Mouse (Mus musculus) heart, postnatal 0 days (tissue): ENCODE results near the gene Coa7. TPM values are rescaled to one million over a fixed set of nuclear protein-coding genes. Genes with fewer than 3 reads are reported as not detected.

Experiments
- ATAC-seq: fragments of 200-750 bp; cut with Nextera tagmentation; 2 replicates; pipeline ENCODE4 v1.8.0; 2017; ENCODE audit warnings: low read depth, moderate number of reproducible peaks, moderate library complexity; ENCODE audit not compliant: insufficient read depth
- DNase-seq: peaks from one replicate; pipeline ENCODE4 v3.0.0-alpha.2; 2016; ENCODE audit warnings: low spot score
- H3K27ac ChIP-seq: fragments of 300-500 bp; sonication (generic); 2 replicates; pipeline ENCODE4 v1.5.1; 2014; ENCODE audit warnings: low read depth, mild to moderate bottlenecking
- H3K27me3 ChIP-seq: fragments of 300-500 bp; sonication (generic); 2 replicates; pipeline ENCODE4 v1.6.1; 2014; ENCODE audit warnings: low read length, mixed read lengths; ENCODE audit not compliant: control insufficient read depth, insufficient read depth
- H3K36me3 ChIP-seq: fragments of 300-500 bp; sonication (generic); replicated peaks from 2 replicates; pipeline ENCODE4 v1.6.1; 2014; ENCODE audit warnings: low read length, mixed read lengths; ENCODE audit not compliant: control insufficient read depth, insufficient read depth
- H3K4me1 ChIP-seq: fragments of 300-500 bp; sonication (generic); 2 replicates; pipeline ENCODE4 v1.6.1; 2014; ENCODE audit warnings: antibody characterized with exemption; ENCODE audit not compliant: control insufficient read depth, insufficient read depth
- H3K4me2 ChIP-seq: fragments of 300-500 bp; sonication (generic); 2 replicates; pipeline ENCODE4 v1.6.1; 2014; ENCODE audit warnings: low read depth, mild to moderate bottlenecking, low read length, moderate library complexity
- H3K4me3 ChIP-seq: fragments of 300-500 bp; sonication (generic); 2 replicates; pipeline ENCODE4 v1.5.1; 2014; ENCODE audit warnings: low read depth, low read length
- H3K9ac ChIP-seq: fragments of 300-500 bp; sonication (generic); replicated peaks from 2 replicates; pipeline ENCODE4 v1.6.1; 2014; ENCODE audit warnings: low read depth, low read length, mixed read lengths
- H3K9me3 ChIP-seq: fragments of 300-500 bp; sonication (generic); replicated peaks from 2 replicates; pipeline ENCODE4 v1.6.1; 2016; ENCODE audit warnings: low read length; ENCODE audit not compliant: control insufficient read depth
- CTCF ChIP-seq: IDR thresholded peaks from 2 replicates; pipeline ENCODE4 v1.5.1; 2016; ENCODE audit warnings: antibody characterized with exemption, control low read depth, low read depth
- EP300 ChIP-seq: IDR thresholded peaks from 2 replicates; pipeline ENCODE4 v1.6.1; 2016; ENCODE audit warnings: antibody characterized with exemption, low read depth
- WGBS: fragments of 180-500 bp; shearing (Covaris S2); extraction: QIAGEN DNeasy Blood & Tissue Kit; methylation state at CpG from one replicate; pipeline ENCODE4 v1.1.7; 2014; 5-methylcytosine and 5-hydroxymethylcytosine counted together
- polyA plus RNA-seq: library from polyadenylated mRNA; unstranded; fragments of >200 nt; fragmentation: Nextera tagmentation; extraction: Ambion mirVana; gene quantifications from 2 replicates; pipeline ENCODE4 v1.2.1, GENCODE M21; 2015
- total RNA-seq: library from RNA; depleted of rRNA; stranded (reverse); fragments of >200 nt; gene quantifications from 2 replicates; pipeline ENCODE4 v1.2.3, GENCODE M21; 2014; ENCODE audit warnings: low replicate concordance

The Coa7 gene
- total and polyA plus RNA-seq, 2 experiments from 2014 or later, result 26.0 to 61.7 TPM

DNA sequence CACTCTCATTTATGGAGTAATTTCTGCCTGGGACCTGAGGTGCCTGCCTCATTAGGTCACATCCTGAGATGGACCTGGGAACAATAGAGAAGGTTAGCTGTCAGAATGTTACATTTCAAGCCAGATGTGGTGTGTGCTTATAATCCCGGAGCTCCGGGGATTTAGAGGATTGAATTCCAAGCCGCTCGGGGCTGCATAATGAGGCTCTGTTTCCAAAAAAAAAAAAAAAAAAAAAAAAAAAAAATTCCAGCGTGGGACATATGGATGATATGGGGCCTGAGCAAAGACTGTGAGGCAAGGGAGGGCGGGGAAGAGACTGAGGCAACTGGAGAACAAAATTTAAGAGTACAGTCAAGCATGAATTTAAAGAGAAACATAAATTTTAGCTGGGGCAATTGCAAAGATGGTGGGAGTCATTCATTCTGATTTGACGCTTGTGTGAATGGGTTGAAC lies 16.7 kb downstream of the Coa7 start:
- H3K27me3 ChIP-seq, result no peaks in the 10 kb centered on the region
- H3K4me1 ChIP-seq, result peaks cover 17% of the 10 kb centered on the region
- 44% methylated on average over 7 of the region's 7 CpGs for WGBS
- ATAC-seq (0 out of 2 replicates have a peak, but pooled peaks have one; percentile 24), DNase-seq (no peak)
- no peaks in the 10 kb centered on the region for H3K9me3 ChIP-seq
- H3K9ac ChIP-seq, result no peak overlapping the region
- H3K4me2 ChIP-seq, result no peak overlapping the region
- peak overlapping the region; percentile 39; the same call in 1 of the 2 replicates for H3K27ac ChIP-seq
- H3K4me3 ChIP-seq, result no peak overlapping the region
- TF ChIP-seq EP300 (no peak), CTCF (no peak)
- 0 out of 2 replicates have a peak, but pooled peaks cover 6% of the 10 kb centered on the region for H3K36me3 ChIP-seq

DNA sequence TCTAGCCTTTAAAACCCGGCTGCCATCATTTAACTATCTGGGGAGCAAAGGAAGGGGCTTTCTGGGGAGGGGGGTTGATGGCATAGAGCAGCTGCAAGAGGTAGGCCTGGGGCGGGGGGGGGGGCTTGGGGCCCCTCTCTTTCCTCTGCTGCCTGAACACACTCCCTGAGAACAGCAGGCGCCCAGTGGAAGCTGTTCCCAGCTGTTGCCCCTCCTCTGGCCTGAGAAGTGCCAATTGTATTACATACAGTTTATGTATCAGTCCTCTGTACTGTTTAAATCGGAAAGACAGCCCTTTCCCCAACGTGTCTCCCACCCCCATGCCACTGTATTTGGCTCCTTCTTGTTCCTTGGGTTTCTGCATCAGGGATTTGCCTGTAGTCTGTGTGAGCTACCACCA lies 17.9 kb downstream of the Coa7 start:
- 60% methylated on average over 5 of the region's 5 CpGs for WGBS
- H3K27ac ChIP-seq, result no peak overlapping the region
- DNase-seq, result no peak
- H3K9ac ChIP-seq, result no peak overlapping the region
- peaks cover 29% of the 10 kb centered on the region for H3K4me1 ChIP-seq
- ATAC-seq, result no peak
- H3K9me3 ChIP-seq, result no peaks in the 10 kb centered on the region
- no peaks in the 10 kb centered on the region for H3K27me3 ChIP-seq
- no peak for TF ChIP-seq EP300
- TF ChIP-seq CTCF, result no peak
- H3K36me3 ChIP-seq, result no peaks in the 10 kb centered on the region
- no peak overlapping the region for H3K4me3 ChIP-seq
- no peak overlapping the region for H3K4me2 ChIP-seq

DNA sequence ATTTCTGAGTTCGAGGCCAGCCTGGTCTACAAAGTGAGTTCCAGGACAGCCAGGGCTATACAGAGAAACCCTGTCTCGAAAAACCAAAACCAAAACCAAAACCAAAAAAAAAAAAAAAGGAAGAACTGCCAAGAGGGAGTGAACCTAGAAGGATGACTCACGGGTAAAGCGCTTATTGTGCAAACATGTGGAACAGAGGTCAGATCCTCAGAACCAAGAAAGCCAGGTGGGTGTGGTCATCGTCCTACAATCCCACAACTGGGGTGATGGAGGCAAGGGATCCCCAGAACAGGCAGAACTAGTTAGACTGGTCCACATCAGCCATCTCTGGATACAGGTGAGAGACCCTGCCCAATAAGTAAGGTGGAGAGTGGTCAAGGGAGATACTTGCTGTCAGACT lies 19.2 kb downstream of the Coa7 start:
- ATAC-seq (no peak), DNase-seq (no peak)
- Histone ChIP-seq H3K4me3 (no peak overlapping the region), H3K27ac (no peak overlapping the region), H3K9ac (no peak overlapping the region), H3K4me1 (peaks cover 36% of the 10 kb centered on the region), H3K4me2 (no peak overlapping the region), H3K27me3 (no peaks in the 10 kb centered on the region), H3K9me3 (no peaks in the 10 kb centered on the region), H3K36me3 (no peaks in the 10 kb centered on the region)
- TF ChIP-seq EP300, result no peak
- WGBS, result 76% methylated on average over 5 of the region's 5 CpGs

DNA sequence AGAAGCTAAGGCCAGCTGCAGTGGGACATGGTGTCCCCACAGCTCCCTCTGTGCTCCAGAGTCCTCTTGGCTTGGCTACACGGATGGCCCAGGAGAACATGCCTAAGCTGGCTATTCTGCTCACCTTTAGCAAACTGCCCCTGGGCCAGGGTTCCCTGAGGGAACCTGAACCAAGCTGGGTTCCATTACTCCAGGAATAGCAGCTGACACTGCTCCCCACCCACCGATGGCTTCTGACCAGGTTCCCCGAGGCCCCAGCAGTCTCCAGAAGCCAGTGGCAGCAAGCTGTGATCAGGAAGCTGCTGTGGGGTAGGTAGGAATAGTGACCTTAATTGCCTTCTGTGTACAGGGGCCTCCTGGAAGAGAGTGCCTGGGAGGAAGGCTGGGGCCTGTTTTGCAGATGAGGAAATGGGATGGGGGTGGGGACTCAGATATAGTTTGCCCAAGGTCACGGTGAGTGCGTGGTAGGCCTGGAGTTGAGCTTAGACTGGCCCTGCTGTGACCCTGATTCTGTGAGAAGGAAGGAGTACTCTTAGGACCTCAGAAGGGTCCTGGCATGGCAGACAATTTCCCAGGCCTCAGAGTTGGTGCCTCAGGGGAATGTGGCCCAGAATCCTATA lies 20.4 kb downstream of the Coa7 start:
- Histone ChIP-seq H3K9me3 (no peaks in the 10 kb centered on the region), H3K27me3 (no peaks in the 10 kb centered on the region), H3K4me2 (no peak overlapping the region), H3K4me3 (no peak overlapping the region), H3K27ac (peak overlapping the region; percentile 71), H3K4me1 (peaks cover 36% of the 10 kb centered on the region), H3K9ac (no peak overlapping the region), H3K36me3 (no peaks in the 10 kb centered on the region)
- peak; percentile 38 for DNase-seq
- ATAC-seq, result peak; percentile 59
- 23% methylated on average over 5 of the region's 5 CpGs for WGBS
- TF ChIP-seq CTCF (no peak), EP300 (0 out of 2 replicates have a peak, but pooled peaks have one; percentile 38)

DNA sequence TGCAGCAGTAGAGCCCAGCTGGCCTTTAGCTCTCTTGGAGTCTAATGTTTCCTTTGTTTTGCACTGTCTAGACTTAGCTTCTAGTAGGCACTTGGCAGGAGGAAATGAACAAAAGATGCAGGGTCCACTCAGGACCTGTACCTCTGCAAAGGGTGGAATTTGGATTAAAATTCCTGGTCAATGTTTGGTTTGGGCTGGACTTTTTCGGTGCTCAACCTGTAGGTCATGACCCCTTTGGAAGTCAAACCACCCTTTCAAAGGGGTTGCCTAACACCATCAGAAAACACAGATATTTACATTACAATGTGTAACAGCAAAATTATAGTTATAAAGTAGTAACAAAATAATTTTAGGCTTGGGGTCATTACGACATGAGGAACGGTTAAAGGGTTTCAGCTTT lies 21.1 kb downstream of the Coa7 start:
- Histone ChIP-seq H3K4me1 (peaks cover 37% of the 10 kb centered on the region), H3K9me3 (no peaks in the 10 kb centered on the region), H3K9ac (no peak overlapping the region), H3K4me2 (no peak overlapping the region), H3K4me3 (no peak overlapping the region), H3K36me3 (no peaks in the 10 kb centered on the region), H3K27me3 (no peaks in the 10 kb centered on the region), H3K27ac (peak overlapping the region; percentile 71)
- DNase-seq, result no peak
- no peak for TF ChIP-seq CTCF
- TF ChIP-seq EP300, result no peak
- ATAC-seq, result no peak
- 94% methylated on average over 3 of the region's 3 CpGs for WGBS
